Mouse (Mus musculus) ES-Bruce4 (cell line): Measurements from ENCODE around the gene Prkch. TPM values are rescaled to one million over a fixed set of nuclear protein-coding genes. Genes with fewer than 3 reads are reported as not detected.

ENCODE experiments used
- H3K27ac ChIP-seq: 2 replicates; pipeline ENCODE4 v1.5.1; 2012; ENCODE audit warnings: low read length, inconsistent platforms; ENCODE audit not compliant: insufficient read depth
- H3K27me3 ChIP-seq: 2 replicates; pipeline ENCODE4 v1.6.1; 2012; ENCODE audit warnings: mild to moderate bottlenecking, low read length, inconsistent platforms; ENCODE audit not compliant: control insufficient read depth, poor library complexity, insufficient read depth, severe bottlenecking
- H3K36me3 ChIP-seq: 2 replicates; pipeline ENCODE4 v1.6.1; 2012; ENCODE audit warnings: inconsistent platforms, mild to moderate bottlenecking, low read length, moderate library complexity; ENCODE audit not compliant: control insufficient read depth, poor library complexity, insufficient read depth, severe bottlenecking
- H3K4me1 ChIP-seq: one replicate; pipeline ENCODE4 v1.8.1; 2011; ENCODE audit warnings: low read length; ENCODE audit not compliant: control insufficient read depth, insufficient read depth
- H3K4me3 ChIP-seq: 2 replicates; pipeline ENCODE4 v1.5.1; 2011; ENCODE audit warnings: low read depth, mild to moderate bottlenecking, low read length
- H3K9ac ChIP-seq: 2 replicates; pipeline ENCODE4 v1.6.1; 2012; ENCODE audit warnings: low read depth, mild to moderate bottlenecking, inconsistent platforms; ENCODE audit not compliant: poor library complexity, severe bottlenecking
- H3K9me3 ChIP-seq: replicated peaks from 2 replicates; pipeline ENCODE4 v1.6.1; 2012; ENCODE audit warnings: mild to moderate bottlenecking, low read length, inconsistent platforms; ENCODE audit not compliant: control insufficient read depth, poor library complexity, insufficient read depth, severe bottlenecking
- CTCF ChIP-seq: IDR thresholded peaks from one replicate; pipeline ENCODE4 v1.8.1; 2011; ENCODE audit warnings: low read depth, low read length
- EP300 ChIP-seq: IDR thresholded peaks from 2 replicates; pipeline ENCODE4 v1.6.1; 2011; ENCODE audit warnings: low read depth, low read length; ENCODE audit not compliant: insufficient read depth
- POLR2A ChIP-seq: IDR thresholded peaks from one replicate; pipeline ENCODE4 v1.8.1; 2011; ENCODE audit warnings: low read length; ENCODE audit not compliant: insufficient read depth
- polyA plus RNA-seq: library from polyadenylated mRNA; stranded (reverse); fragments of >200 nt; gene quantifications from 2 replicates; pipeline ENCODE4 v1.2.4, GENCODE M21; 2011; ENCODE audit warnings: low read depth; ENCODE audit not compliant: missing spikeins, insufficient read depth, insufficient read length

The Prkch gene
- polyA plus RNA-seq, 1 experiment, result 1.8 TPM

DNA sequence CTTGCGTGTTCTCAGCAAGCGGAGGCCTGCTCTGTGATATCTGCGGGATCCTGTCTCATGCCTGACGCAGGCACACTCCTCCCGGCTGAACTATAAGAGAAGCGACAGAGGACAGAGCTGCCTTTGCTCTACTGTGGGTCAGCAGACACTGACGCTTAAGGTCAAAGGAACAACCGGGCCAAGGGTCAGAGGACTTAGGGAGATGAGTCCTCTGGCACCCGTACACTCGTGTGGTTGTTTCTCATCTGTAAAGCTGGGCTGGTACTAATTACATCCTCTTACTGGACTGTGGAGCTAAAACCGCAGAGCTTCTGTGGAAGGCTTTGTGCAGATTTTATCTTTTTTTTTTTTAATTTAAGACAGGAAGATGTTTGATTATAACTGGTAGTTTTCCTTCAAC is 46.0 kb downstream of the Prkch start:
- H3K27ac ChIP-seq, result no peak overlapping the region
- no peak for TF ChIP-seq EP300
- no peak for TF ChIP-seq CTCF
- TF ChIP-seq POLR2A, result no peak
- no peak overlapping the region for H3K4me3 ChIP-seq
- H3K36me3 ChIP-seq, result no peaks in the 10 kb centered on the region
- no peaks in the 10 kb centered on the region for H3K9me3 ChIP-seq
- no peak overlapping the region for H3K9ac ChIP-seq
- H3K4me1 ChIP-seq, result no peaks in the 10 kb centered on the region
- H3K27me3 ChIP-seq, result no peaks in the 10 kb centered on the region

- no peak for TF ChIP-seq EP300
- TF ChIP-seq CTCF, result no peak
- no peak for TF ChIP-seq POLR2A
- no peaks in the 10 kb centered on the region for H3K9me3 ChIP-seq
- no peaks in the 10 kb centered on the region for H3K36me3 ChIP-seq
- no peaks in the 10 kb centered on the region for H3K27me3 ChIP-seq
- no peaks in the 10 kb centered on the region for H3K4me1 ChIP-seq
- no peak overlapping the region for H3K27ac ChIP-seq
- H3K9ac ChIP-seq, result no peak overlapping the region
- H3K4me3 ChIP-seq, result no peak overlapping the region
These were observed 46.6 kb downstream of the Prkch start for GRCm38 (mm10) chr12:73631148-73631547.

- Histone ChIP-seq H3K9ac (no peak overlapping the region), H3K4me3 (no peak overlapping the region), H3K27me3 (no peaks in the 10 kb centered on the region), H3K4me1 (no peaks in the 10 kb centered on the region), H3K36me3 (no peaks in the 10 kb centered on the region), H3K27ac (no peak overlapping the region), H3K9me3 (no peaks in the 10 kb centered on the region)
- TF ChIP-seq CTCF, result no peak
- TF ChIP-seq POLR2A, result no peak
- TF ChIP-seq EP300, result no peak
These were observed 48.2 kb downstream of the Prkch start for GRCm38 (mm10) chr12:73632671-73633244.

GRCm38 (mm10) chr12:73633707-73634106 is 49.1 kb downstream of the Prkch start:
- Histone ChIP-seq H3K9ac (no peak overlapping the region), H3K9me3 (no peaks in the 10 kb centered on the region)
- no peak for TF ChIP-seq POLR2A
- no peak for TF ChIP-seq EP300
- no peak for TF ChIP-seq CTCF

DNA sequence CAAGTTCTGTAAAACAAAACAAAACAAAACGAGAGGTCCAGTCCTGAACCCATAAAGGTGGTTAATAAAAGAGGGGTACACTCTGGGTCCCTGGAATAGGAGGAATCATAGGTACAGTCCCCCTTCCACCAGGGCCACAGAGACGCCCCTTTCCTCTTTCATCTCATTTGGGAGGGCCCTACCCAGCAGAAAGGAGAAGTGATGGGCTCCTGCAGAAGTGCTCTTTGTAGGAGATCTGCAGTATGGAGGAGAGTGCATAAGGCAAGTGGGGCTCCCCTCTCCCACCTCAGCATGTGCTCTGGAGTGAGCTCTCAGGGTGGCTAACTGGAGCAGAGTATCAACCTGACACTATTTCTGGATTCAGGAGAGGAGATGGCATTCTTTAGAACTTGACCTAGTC is 55.0 kb downstream of the Prkch start:
- TF ChIP-seq EP300 (no peak), CTCF (no peak), POLR2A (no peak)
- H3K9me3 ChIP-seq, result no peaks in the 10 kb centered on the region

More at GRCm38 (mm10) chr12:73633707-73634106, 49.1 kb downstream of the Prkch start:
- H3K36me3 ChIP-seq, result no peaks in the 10 kb centered on the region
- H3K4me3 ChIP-seq, result no peak overlapping the region
- no peak overlapping the region for H3K27ac ChIP-seq
- H3K27me3 ChIP-seq, result no peaks in the 10 kb centered on the region
- no peaks in the 10 kb centered on the region for H3K4me1 ChIP-seq

DNA sequence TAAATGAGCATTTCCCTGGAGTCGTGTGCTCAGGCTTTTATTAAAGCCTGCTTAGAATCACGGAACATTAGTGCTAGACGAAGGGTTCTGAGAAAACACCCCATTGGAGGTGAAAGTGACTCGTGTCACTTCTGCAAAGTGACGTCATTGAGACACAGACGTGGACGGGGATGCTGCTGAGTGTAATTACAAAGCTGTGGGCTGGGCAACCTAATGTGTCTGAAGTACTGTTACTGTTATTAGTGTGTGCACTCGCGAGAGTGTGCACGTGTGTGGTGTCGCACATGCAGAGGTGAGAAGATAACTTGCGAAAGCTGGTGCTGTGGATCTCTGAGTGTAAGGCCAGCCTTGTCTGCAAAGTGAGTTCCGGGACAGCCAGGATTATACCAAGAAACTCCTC is 56.6 kb downstream of the Prkch start:
- Histone ChIP-seq H3K9me3 (no peaks in the 10 kb centered on the region), H3K27ac (no peak overlapping the region), H3K4me1 (no peaks in the 10 kb centered on the region), H3K4me3 (no peak overlapping the region), H3K27me3 (no peaks in the 10 kb centered on the region; the same call in 1 of the 2 replicates), H3K9ac (no peak overlapping the region), H3K36me3 (no peaks in the 10 kb centered on the region)
- no peak for TF ChIP-seq POLR2A
- no peak for TF ChIP-seq EP300
- no peak for TF ChIP-seq CTCF

More for the DNA sequence above, 55.0 kb downstream of the Prkch start:
- H3K9ac ChIP-seq, result no peak overlapping the region
- no peaks in the 10 kb centered on the region for H3K4me1 ChIP-seq
- no peak overlapping the region for H3K27ac ChIP-seq
- H3K4me3 ChIP-seq, result no peak overlapping the region
- H3K27me3 ChIP-seq, result no peaks in the 10 kb centered on the region
- no peaks in the 10 kb centered on the region for H3K36me3 ChIP-seq
